Mouse (Mus musculus) lung, postnatal 4 days (tissue): ENCODE data around the gene Gm21858.
"Not testable (repeated sequence)": the region's sequence is repeated elsewhere in the genome, so short reads cannot be mapped to it uniquely, and the experiment has no call there.

Source experiments
- DNase-seq, 2 experiments: peaks; one replicate each; pipeline ENCODE4 v3.0.0; 2021

Gm21858 gene

DNA sequence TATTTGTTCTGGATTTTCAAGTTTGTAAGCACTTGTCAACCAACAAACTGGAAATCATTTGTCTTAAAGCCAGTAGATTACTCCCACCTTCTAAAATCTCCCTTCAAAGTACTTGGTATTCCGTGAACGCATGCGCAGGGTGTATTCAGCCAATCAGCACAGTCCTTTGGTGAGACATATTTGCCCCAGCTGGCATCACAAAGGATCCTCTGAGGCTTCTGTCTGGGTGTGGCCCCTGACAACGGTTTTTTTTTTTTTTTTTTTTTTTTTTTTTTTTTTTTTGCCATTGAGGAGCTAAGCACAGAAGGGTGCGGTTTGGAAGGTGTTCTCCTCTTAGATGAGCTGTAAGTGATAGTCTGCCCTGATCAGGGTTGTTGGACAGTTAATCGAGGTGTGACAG, at the start of gene Gm21858:
Gm21858 (plus strand) TSS at position 301 of the 400 bp plus-strand sequence.
- DNase-seq = not testable (repeated sequence)
